In genomic region chr2:51070902-51071301, GRCm38 (mm10) we compare ENCODE assay signal across 11 mouse cellular contexts.
"Had no signal": no experiment of that assay in that cellular context is flagged by ENCODE, and none has a peak within 500 bp of the region (broad histone marks: within the 10 kb centered on the region; RNA-seq: fewer than 3 reads in every experiment).

No protein-coding gene starts in this region.

- H3K36me3 ChIP-seq: kidney, embryonic 15.5 days; limb, embryonic 10.5 days; liver, embryonic 15.5 days had no signal

- DNase-seq: kidney, postnatal 14 days; lung, adult 2 months; lung, postnatal 36 days; right cerebral cortex, postnatal 14 days; thymus, postnatal 4 days had no signal

- H3K9ac ChIP-seq: kidney, embryonic 15.5 days; liver, embryonic 15.5 days had no signal

- H3K27ac ChIP-seq: kidney, embryonic 15.5 days; left cerebral cortex, adult 2 months; limb, embryonic 10.5 days; liver, embryonic 15.5 days had no signal

- H3K4me3 ChIP-seq: kidney, embryonic 15.5 days; left cerebral cortex, adult 2 months; limb, embryonic 10.5 days; liver, embryonic 15.5 days had no signal

- ATAC-seq: lung, postnatal 0 days had no signal

- H3K4me1 ChIP-seq: limb, embryonic 10.5 days; liver, embryonic 15.5 days had no signal

- H3K27me3 ChIP-seq: kidney, embryonic 15.5 days; liver, embryonic 15.5 days had no signal

- H3K4me2 ChIP-seq: kidney, embryonic 15.5 days; liver, embryonic 11.5 days; liver, embryonic 15.5 days had no signal

- H3K9me3 ChIP-seq: kidney, embryonic 15.5 days; limb, embryonic 10.5 days; liver, embryonic 15.5 days had no signal
